Mouse (Mus musculus): Measurements from ENCODE around the gene Zfp709.
"Not testable (repeated sequence)": the region's sequence is repeated elsewhere in the genome, so short reads cannot be mapped to it uniquely, and the experiment has no call there.

DNA sequence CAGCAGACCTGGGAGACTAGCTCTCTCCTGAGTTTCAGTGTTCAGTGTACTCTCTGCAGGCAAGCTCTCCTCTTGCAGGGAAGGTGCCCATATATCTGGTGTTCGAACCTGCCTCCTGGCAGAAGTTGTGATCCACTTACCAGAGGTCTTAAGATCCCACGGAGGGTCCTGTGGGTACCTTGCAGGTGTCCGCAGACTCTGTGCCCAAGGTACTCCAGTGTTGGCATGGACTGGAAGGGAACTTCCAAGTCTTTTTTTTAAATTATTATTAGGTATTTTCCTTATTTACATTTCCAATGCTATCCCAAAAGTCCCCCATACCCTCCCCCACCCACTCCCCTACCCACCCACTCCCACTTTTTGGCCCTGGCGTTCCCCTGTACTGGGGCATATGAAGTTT, 43.6 kb upstream of the Zfp709 start:
- not testable (repeated sequence) for TF ChIP-seq CTCF (conservative IDR thresholded peaks at IDR 0.05; ENCODE audit: low read length); POU5F1 (IDR thresholded peaks at IDR 0.05; ENCODE audit: borderline replicate concordance, low read length)
